Mouse (Mus musculus): ENCODE measurements at regions not wholly inside any gene's neighbourhood (a gene's known extent, or its start where the extent isn't known, plus 50 kb on each side); places are given as distances from the start of the nearest gene placed in this dataset.
A peak's percentile ranks its signal among the peaks of the same experiment; 100 is the strongest.

- DNase-seq (ENCODE audit: low read depth, low spot score) = no peak
Observed at GRCm38 (mm10) chr17:75895436-75895835, 343.7 kb upstream of the Fam98a start.

GRCm38 (mm10) chr17:75894934-75895333 lies 343.2 kb upstream of the Fam98a start:
- DNase-seq (ENCODE audit: low read depth, low spot score) = no peak

- DNase-seq (ENCODE audit: low read depth, low spot score) = no peak
Observed at GRCm38 (mm10) chr17:75893559-75893958, 341.8 kb upstream of the Fam98a start.

GRCm38 (mm10) chr17:75892156-75892555 lies 340.4 kb upstream of the Fam98a start:
- no peak for DNase-seq (ENCODE audit: low read depth, low spot score)

- DNase-seq (ENCODE audit: low read depth, low spot score) = no peak
Observed at GRCm38 (mm10) chr17:75891564-75891963, 339.8 kb upstream of the Fam98a start.

- no peak for DNase-seq (ENCODE audit: low read depth, low spot score)
Observed at GRCm38 (mm10) chr17:75877848-75878247, 326.1 kb upstream of the Fam98a start.

GRCm38 (mm10) chr17:75876895-75877294 lies 325.1 kb upstream of the Fam98a start:
- DNase-seq (ENCODE audit: low read depth, low spot score) = no peak

GRCm38 (mm10) chr17:75874535-75874934 lies 322.8 kb upstream of the Fam98a start:
- peak; percentile 12 for DNase-seq (ENCODE audit: low read depth, low spot score)

GRCm38 (mm10) chr17:75870492-75870891 lies 318.7 kb upstream of the Fam98a start:
- DNase-seq (ENCODE audit: low read depth, low spot score) = no peak

- DNase-seq (ENCODE audit: low read depth, low spot score) = no peak
Observed at GRCm38 (mm10) chr17:75857015-75857414, 305.3 kb upstream of the Fam98a start.

- peak; percentile 23 for DNase-seq (ENCODE audit: low read depth, low spot score)
Observed at GRCm38 (mm10) chr17:75815997-75816626, 264.4 kb upstream of the Fam98a start.

GRCm38 (mm10) chr17:75812163-75812562 lies 260.4 kb upstream of the Fam98a start:
- no peak for DNase-seq (ENCODE audit: low read depth, low spot score)

- DNase-seq (ENCODE audit: low read depth, low spot score) = no peak
Observed at GRCm38 (mm10) chr17:75808524-75809326, 257.0 kb upstream of the Fam98a start.

- no peak for DNase-seq (ENCODE audit: low read depth, low spot score)
Observed at GRCm38 (mm10) chr17:75808025-75808424, 256.3 kb upstream of the Fam98a start.

GRCm38 (mm10) chr17:75804358-75804757 lies 252.6 kb upstream of the Fam98a start:
- DNase-seq (ENCODE audit: low read depth, low spot score) = no peak

- DNase-seq (ENCODE audit: low read depth, low spot score) = no peak
Observed at GRCm38 (mm10) chr17:75796380-75796779, 244.6 kb upstream of the Fam98a start.

GRCm38 (mm10) chr17:75795772-75796171 lies 244.0 kb upstream of the Fam98a start:
- no peak for DNase-seq (ENCODE audit: low read depth, low spot score)

- peak; percentile 12 for DNase-seq (ENCODE audit: low read depth, low spot score)
Observed at GRCm38 (mm10) chr17:75779770-75780169, 228.0 kb upstream of the Fam98a start.

GRCm38 (mm10) chr17:75776611-75777010 lies 224.9 kb upstream of the Fam98a start:
- DNase-seq (ENCODE audit: low read depth, low spot score) = no peak

GRCm38 (mm10) chr17:75775518-75775917 lies 223.8 kb upstream of the Fam98a start:
- no peak for DNase-seq (ENCODE audit: low read depth, low spot score)

GRCm38 (mm10) chr17:75772861-75773260 lies 221.1 kb upstream of the Fam98a start:
- DNase-seq (ENCODE audit: low read depth, low spot score) = no peak

- no peak for DNase-seq (ENCODE audit: low read depth, low spot score)
Observed at GRCm38 (mm10) chr17:75768654-75769053, 216.9 kb upstream of the Fam98a start.

- no peak for DNase-seq (ENCODE audit: low read depth, low spot score)
Observed at GRCm38 (mm10) chr17:75763391-75763790, 211.6 kb upstream of the Fam98a start.
